Mouse (Mus musculus): ENCODE data around the gene Metap1d. TPM values are rescaled to one million over a fixed set of nuclear protein-coding genes. Genes with fewer than 3 reads are reported as not detected.

The Metap1d gene
- polyA plus RNA-seq, 1 experiment from 2014 or later = 39.3 TPM

GRCm38 (mm10) chr2:71540611-71541417 lies 87.7 kb downstream of the Metap1d start:
- no peak for ATAC-seq (replicated peaks; ENCODE audit: insufficient number of reproducible peaks, insufficient read depth, low FRiP score, low read depth)
- Histone ChIP-seq H3K4me1 (replicated peaks) (peaks cover 43% of the 10 kb centered on the region), H3K36me3 (no peaks in the 10 kb centered on the region), H3K27ac (no peak overlapping the region), H3K27me3 (peaks cover 93% of the 10 kb centered on the region), H3K4me2 (peak overlapping the region; percentile 42), H3K4me3 (peak overlapping the region; percentile 28), H3K9me3 (replicated peaks) (no peaks in the 10 kb centered on the region), H3K9ac (no peak overlapping the region)
- 2% methylated on average over 48 of the region's 48 CpGs for WGBS

DNA sequence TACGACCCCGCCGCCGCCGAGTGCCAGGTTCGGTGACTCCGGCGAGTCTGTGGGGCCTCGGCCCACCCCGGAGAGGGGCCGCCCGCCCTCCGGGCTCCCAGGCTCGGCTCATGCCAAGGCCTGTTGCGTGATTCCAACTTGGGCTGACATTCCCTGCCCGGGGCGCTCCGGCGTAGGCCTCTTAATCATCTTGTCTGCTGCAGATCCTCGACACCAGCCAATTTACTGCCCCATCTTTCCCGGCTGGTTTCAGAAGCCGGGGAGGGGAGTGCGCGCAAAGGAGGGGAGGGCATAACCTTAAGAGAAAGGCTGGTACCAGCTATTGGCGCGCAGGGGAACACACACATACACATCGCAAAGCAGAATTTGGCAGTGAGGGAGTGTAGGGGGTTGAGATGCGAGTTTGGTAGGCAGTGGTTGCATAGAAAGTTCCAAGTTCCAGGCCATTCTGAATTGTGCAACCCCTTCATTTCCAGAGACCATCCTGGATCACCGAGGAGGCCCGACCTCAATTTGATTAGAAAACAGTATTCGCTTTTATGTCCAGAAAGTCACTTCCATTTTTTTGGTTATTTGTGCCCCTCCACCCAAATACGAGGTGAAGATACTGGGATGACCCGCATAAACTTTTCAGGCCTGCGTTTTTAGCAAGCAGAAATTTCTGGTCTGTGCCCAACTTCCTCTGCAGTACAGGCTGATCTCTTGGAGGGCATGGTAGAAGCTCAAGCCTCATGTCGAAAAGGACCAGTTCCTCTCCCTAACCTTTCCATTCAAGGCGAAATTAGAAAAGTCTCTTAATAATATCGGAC lies 88.5 kb downstream of the Metap1d start:
- no peak overlapping the region for H3K9ac ChIP-seq
- H3K36me3 ChIP-seq = no peaks in the 10 kb centered on the region
- peaks cover 93% of the 10 kb centered on the region for H3K27me3 ChIP-seq
- 5% methylated on average over 37 of the region's 37 CpGs for WGBS
- no peak overlapping the region for H3K27ac ChIP-seq
- peaks cover 51% of the 10 kb centered on the region for H3K4me1 ChIP-seq (replicated peaks)
- H3K4me3 ChIP-seq = peak overlapping the region; percentile 28
- ATAC-seq (replicated peaks; ENCODE audit: insufficient number of reproducible peaks, insufficient read depth, low FRiP score, low read depth) = no peak
- H3K4me2 ChIP-seq = peak overlapping the region; percentile 42
- H3K9me3 ChIP-seq (replicated peaks) = no peaks in the 10 kb centered on the region

DNA sequence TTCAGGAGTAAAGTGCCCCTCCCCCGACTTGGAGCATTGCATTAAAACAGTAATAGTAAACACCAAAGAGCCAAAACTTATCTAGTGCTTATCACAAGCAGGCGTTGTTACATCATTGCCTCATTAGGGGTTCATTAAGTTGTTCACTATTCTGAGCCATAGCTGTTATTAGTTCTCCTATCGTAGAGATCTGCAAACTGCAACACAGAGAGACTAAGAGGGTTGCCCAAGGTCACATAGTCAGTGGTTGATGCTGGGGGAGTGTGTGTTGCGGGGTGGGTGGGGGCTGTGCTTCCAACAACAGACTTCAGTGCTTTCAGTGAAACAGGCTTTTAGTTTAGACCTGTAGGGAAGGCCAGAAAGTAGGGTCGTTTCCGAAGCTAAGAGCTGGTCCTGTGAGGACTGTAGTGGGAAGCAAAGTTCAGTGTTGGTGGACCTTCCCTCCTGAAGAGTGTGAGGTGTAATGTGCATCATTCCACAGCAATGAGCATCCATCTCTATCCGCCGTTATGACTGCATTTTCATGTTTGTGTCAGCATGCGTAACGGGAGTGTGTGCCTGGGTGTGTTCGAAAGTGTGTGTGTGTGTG lies 89.2 kb downstream of the Metap1d start:
- Histone ChIP-seq H3K9me3 (replicated peaks) (no peaks in the 10 kb centered on the region), H3K4me1 (replicated peaks) (peaks cover 55% of the 10 kb centered on the region), H3K4me2 (no peak overlapping the region), H3K9ac (no peak overlapping the region), H3K4me3 (no peak overlapping the region), H3K27ac (no peak overlapping the region), H3K36me3 (no peaks in the 10 kb centered on the region), H3K27me3 (peaks cover 93% of the 10 kb centered on the region)
- WGBS = 5% methylated on average over 11 of the region's 11 CpGs
- no peak for ATAC-seq (replicated peaks; ENCODE audit: insufficient number of reproducible peaks, insufficient read depth, low FRiP score, low read depth)

DNA sequence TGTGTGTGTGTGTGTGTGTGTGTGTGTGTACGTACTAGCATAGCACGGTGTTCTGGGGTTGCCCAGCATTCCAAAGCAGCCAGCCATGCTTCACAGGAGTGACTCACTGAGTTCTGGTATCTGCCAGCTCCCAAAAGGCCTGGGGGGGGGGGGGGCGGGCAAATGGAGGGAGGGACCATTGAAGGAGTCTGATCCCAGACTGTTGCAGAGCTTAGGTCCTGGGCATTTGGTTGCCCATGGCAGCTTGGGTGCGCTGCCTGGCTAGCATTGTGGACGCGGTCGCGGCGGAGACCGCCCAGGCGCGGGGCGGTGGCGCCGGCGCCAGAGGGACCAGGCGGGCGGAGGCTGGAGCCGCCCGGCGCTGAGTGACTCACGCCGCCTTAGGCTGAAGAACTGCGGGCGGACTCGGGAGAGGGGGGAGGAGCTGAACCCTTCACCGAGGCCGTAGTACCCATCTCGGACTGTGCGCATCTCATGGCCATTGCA lies 89.8 kb downstream of the Metap1d start:
- no peaks in the 10 kb centered on the region for H3K9me3 ChIP-seq (replicated peaks)
- under 1% methylated on average over 30 of the region's 30 CpGs for WGBS
- peaks cover 89% of the 10 kb centered on the region for H3K27me3 ChIP-seq
- peaks cover 55% of the 10 kb centered on the region for H3K4me1 ChIP-seq (replicated peaks)
- H3K4me3 ChIP-seq = peak overlapping the region; percentile 20
- H3K27ac ChIP-seq = no peak overlapping the region
- H3K9ac ChIP-seq = no peak overlapping the region
- peak overlapping the region; percentile 34 for H3K4me2 ChIP-seq
- ATAC-seq (replicated peaks; ENCODE audit: insufficient number of reproducible peaks, insufficient read depth, low FRiP score, low read depth) = peak; percentile 42; the same call in 1 of the 2 replicates
- no peaks in the 10 kb centered on the region for H3K36me3 ChIP-seq

GRCm38 (mm10) chr2:71543531-71543930 lies 90.5 kb downstream of the Metap1d start:
- no peak overlapping the region for H3K4me2 ChIP-seq
- no peak overlapping the region for H3K9ac ChIP-seq
- H3K27ac ChIP-seq = no peak overlapping the region
- H3K9me3 ChIP-seq (replicated peaks) = no peaks in the 10 kb centered on the region
- H3K36me3 ChIP-seq = no peaks in the 10 kb centered on the region
- peaks cover 55% of the 10 kb centered on the region for H3K4me1 ChIP-seq (replicated peaks)
- WGBS = 4% methylated on average over 9 of the region's 9 CpGs
- ATAC-seq (replicated peaks; ENCODE audit: insufficient number of reproducible peaks, insufficient read depth, low FRiP score, low read depth) = no peak
- no peak overlapping the region for H3K4me3 ChIP-seq
- H3K27me3 ChIP-seq = peaks cover 89% of the 10 kb centered on the region

DNA sequence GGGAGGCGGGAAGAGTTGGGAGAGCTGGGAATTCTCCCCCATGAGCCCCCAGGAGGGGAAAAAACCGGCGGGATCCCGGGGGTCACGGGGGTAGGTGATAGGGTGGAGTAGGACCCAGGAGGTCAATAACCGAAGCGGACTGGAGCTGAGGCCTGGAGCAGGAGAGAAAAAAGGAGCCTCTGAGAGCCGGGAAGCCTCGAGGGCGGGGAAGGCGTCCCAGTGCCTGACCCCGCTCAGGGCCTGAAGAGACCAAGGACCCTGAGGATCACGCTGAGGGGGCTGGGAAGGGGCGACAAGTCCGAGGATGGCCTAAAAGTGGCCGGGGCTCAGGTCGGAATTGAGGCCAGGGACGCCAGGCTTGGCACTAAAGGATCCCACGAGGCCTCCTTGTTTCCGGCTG lies 90.9 kb downstream of the Metap1d start:
- 5% methylated on average over 20 of the region's 20 CpGs for WGBS
- no peaks in the 10 kb centered on the region for H3K9me3 ChIP-seq (replicated peaks)
- peaks cover 89% of the 10 kb centered on the region for H3K27me3 ChIP-seq
- H3K4me1 ChIP-seq (replicated peaks) = peaks cover 54% of the 10 kb centered on the region
- H3K4me3 ChIP-seq = peak overlapping the region; percentile 22; the same call in 1 of the 2 replicates
- no peak overlapping the region for H3K27ac ChIP-seq
- H3K36me3 ChIP-seq = no peaks in the 10 kb centered on the region
- ATAC-seq (replicated peaks; ENCODE audit: insufficient number of reproducible peaks, insufficient read depth, low FRiP score, low read depth) = no peak
- 0 out of 2 replicates have a peak overlapping the region, but pooled peaks have one; percentile 24 for H3K4me2 ChIP-seq
- H3K9ac ChIP-seq = no peak overlapping the region

- WGBS = 2% methylated on average over 61 of the region's 61 CpGs
Observed at GRCm38 (mm10) chr2:71544391-71545285, 91.6 kb downstream of the Metap1d start.

DNA sequence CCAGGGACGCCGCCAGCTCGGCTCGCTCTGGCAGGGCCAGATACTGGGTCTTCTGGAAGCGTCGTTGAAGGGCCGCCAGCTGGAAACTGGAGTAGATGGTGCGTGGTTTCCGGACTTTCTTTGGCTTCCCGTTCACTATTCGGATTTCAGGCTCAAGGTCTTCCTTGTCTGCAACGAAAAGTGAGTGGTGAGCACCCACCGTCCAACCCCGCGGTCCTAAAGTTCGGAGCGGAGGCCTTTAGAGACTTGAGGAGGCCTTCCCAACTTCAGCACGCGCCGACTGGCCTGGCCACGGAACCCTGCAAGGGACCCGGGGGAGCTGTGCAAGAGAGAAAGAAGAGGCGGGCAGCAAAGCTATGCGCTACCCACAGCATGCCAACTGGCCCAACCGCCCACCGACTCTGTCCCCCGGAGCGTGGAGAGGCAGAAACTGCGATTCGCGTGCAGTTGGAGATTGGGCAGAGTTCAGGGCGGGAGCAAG lies 92.4 kb downstream of the Metap1d start:
- Histone ChIP-seq H3K36me3 (no peaks in the 10 kb centered on the region), H3K9me3 (replicated peaks) (no peaks in the 10 kb centered on the region), H3K4me1 (replicated peaks) (peaks cover 45% of the 10 kb centered on the region), H3K27me3 (peaks cover 90% of the 10 kb centered on the region), H3K4me3 (peak overlapping the region; percentile 52), H3K27ac (no peak overlapping the region), H3K9ac (no peak overlapping the region), H3K4me2 (peak overlapping the region; percentile 86)
- no peak for ATAC-seq (replicated peaks; ENCODE audit: insufficient number of reproducible peaks, insufficient read depth, low FRiP score, low read depth)
- 2% methylated on average over 32 of the region's 32 CpGs for WGBS

More at GRCm38 (mm10) chr2:71544391-71545285, 91.6 kb downstream of the Metap1d start:
- Histone ChIP-seq H3K9ac (no peak overlapping the region), H3K4me1 (replicated peaks) (peaks cover 48% of the 10 kb centered on the region), H3K27ac (no peak overlapping the region), H3K36me3 (no peaks in the 10 kb centered on the region), H3K27me3 (peaks cover 89% of the 10 kb centered on the region), H3K4me3 (peak overlapping the region; percentile 52), H3K9me3 (replicated peaks) (no peaks in the 10 kb centered on the region), H3K4me2 (0 out of 2 replicates have a peak overlapping the region, but pooled peaks have one; percentile 24)
- no peak for ATAC-seq (replicated peaks; ENCODE audit: insufficient number of reproducible peaks, insufficient read depth, low FRiP score, low read depth)

DNA sequence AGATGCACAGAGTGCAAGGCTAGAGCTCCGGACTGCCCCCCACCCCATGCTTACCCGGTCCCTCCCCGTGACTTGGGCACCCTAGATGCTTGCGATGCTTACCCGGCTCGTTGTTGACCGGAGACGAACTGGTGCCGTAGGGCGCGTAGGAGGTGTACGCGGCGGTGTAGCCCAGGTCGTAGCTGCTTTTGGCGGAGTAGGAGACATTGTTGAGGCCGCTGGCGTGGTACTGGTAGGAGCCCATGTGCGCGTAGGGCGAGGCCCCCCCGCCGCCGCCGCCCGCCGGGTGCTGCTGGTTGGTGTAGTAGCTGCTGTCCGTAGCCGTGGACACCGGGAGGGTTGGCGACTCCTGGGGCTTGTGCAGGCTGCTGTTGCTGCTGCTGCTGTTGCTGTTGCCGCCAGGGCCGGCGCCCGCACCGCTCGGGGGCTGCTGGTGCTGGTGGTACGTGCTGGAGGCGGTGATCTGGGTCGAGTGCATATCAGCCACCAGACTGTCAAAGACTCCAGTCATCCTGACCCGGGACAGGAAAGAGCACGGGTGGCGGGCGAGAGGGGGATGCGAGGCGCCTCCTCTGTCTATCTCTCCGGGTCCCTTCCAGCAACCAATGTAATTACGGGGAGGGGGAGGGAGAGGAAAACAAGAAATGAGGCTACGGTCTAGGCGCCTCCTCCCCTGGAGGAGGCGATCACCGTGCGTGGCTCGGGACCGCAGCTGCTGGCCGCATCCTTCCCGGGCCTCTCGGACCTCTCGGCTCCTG lies 93.0 kb downstream of the Metap1d start:
- H3K27ac ChIP-seq = no peak overlapping the region
- no peak overlapping the region for H3K9ac ChIP-seq
- peak overlapping the region; percentile 86 for H3K4me2 ChIP-seq

DNA sequence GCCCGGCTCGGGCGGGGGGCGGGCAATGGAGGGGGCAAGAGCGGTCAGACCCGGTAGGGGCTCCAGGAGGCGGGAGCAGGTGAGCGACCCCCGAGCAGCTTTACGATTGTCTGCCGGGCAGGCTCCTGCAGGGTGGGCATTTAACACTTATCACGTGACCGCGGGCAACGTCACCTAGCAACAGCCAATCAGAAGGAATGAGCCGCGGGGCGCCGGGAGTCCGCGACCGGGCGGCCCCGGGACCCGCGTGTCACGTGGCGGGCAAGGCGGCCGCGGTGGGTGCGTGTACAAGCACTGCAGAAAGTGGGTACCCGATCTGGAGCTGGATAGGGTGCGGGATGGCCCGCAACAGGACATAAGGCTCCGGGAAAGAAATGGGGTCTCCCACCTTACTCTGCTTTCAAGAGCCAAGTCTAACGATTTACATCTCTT lies 93.6 kb downstream of the Metap1d start, which contains the start of gene Dlx2:
Dlx2 (minus strand) TSS at position 115 of the 432 bp plus-strand sequence.
- Histone ChIP-seq H3K4me3 (peak within 1 kb of the TSS; percentile 52), H3K4me2 (peak within 1 kb of the TSS; percentile 86), H3K9ac (no peak within 1 kb of the TSS), H3K27me3 (peaks cover 88% of the 10 kb centered on the region), H3K27ac (no peak within 1 kb of the TSS), H3K4me1 (replicated peaks) (peaks cover 34% of the 10 kb centered on the region), H3K36me3 (no peaks in the 10 kb centered on the region), H3K9me3 (replicated peaks) (no peaks in the 10 kb centered on the region)
- ATAC-seq (replicated peaks; ENCODE audit: insufficient number of reproducible peaks, insufficient read depth, low FRiP score, low read depth) = peak; percentile 21; the same call in 1 of the 2 replicates
- WGBS = under 1% methylated on average over 37 of the region's 37 CpGs

More for the DNA sequence above, 93.0 kb downstream of the Metap1d start:
- Histone ChIP-seq H3K4me3 (peak overlapping the region; percentile 52), H3K36me3 (no peaks in the 10 kb centered on the region), H3K9me3 (replicated peaks) (no peaks in the 10 kb centered on the region), H3K27me3 (peaks cover 88% of the 10 kb centered on the region), H3K4me1 (replicated peaks) (peaks cover 38% of the 10 kb centered on the region)
- WGBS = under 1% methylated on average over 59 of the region's 59 CpGs
- ATAC-seq (replicated peaks; ENCODE audit: insufficient number of reproducible peaks, insufficient read depth, low FRiP score, low read depth) = no peak
